Mouse (Mus musculus) CH12.LX (cell line): ENCODE results near the gene Slc44a4. TPM values are rescaled to one million over a fixed set of nuclear protein-coding genes. Genes with fewer than 3 reads are reported as not detected.

ENCODE experiments used
- DNase-seq: peaks from one replicate; pipeline ENCODE4 v3.0.0-alpha.2; 2013; ENCODE audit errors: extremely low read depth
- H3K27ac ChIP-seq: 2 replicates; pipeline ENCODE4 v1.5.1; 2012; ENCODE audit warnings: low read depth, mild to moderate bottlenecking, control low read depth, moderate library complexity; ENCODE audit not compliant: insufficient read depth
- H3K27me3 ChIP-seq: replicated peaks from 2 replicates; pipeline ENCODE3; 2012; ENCODE audit warnings: inconsistent platforms
- H3K36me3 ChIP-seq, 2 experiments: replicated peaks in 1 of 2; 2 replicates each; pipeline versions ENCODE3 to v1.6.1; 2012; ENCODE audit warnings: inconsistent platforms in 1 of 2, low read length in 1 of 2, mild to moderate bottlenecking in 1 of 2, mixed read lengths in 1 of 2, moderate library complexity in 1 of 2; ENCODE audit not compliant: control insufficient read depth in 1 of 2, insufficient read depth in 1 of 2
- H3K4me1 ChIP-seq, 2 experiments: 2 replicates each; pipeline ENCODE4 v1.6.1; 2012; ENCODE audit warnings: inconsistent platforms in 1 of 2, moderate library complexity in 1 of 2; ENCODE audit not compliant: insufficient read depth in 2 of 2, control insufficient read depth in 1 of 2
- H3K4me2 ChIP-seq: 2 replicates; pipeline ENCODE4 v1.6.1; 2012; ENCODE audit warnings: low read depth, mild to moderate bottlenecking, control low read depth; ENCODE audit not compliant: poor library complexity, insufficient read depth, severe bottlenecking
- H3K4me3 ChIP-seq, 3 experiments: fragments of 150-350 bp in 1 of 3; sonication (generic) in 1 of 3; replicated peaks in 1 of 3; 2 replicates each; pipeline versions ENCODE3 to v1.5.1; 2011 to 2012; ENCODE audit warnings: low read depth in 2 of 3, low read length in 2 of 3, mild to moderate bottlenecking in 2 of 3, moderate library complexity in 2 of 3, control low read depth in 1 of 3, improper control_type of control experiment in 1 of 3, inconsistent platforms in 1 of 3, mixed read lengths in 1 of 3; ENCODE audit not compliant: poor library complexity in 1 of 3
- H3K79me2 ChIP-seq: replicated peaks from 2 replicates; pipeline ENCODE4 v1.6.1; 2012; ENCODE audit warnings: mild to moderate bottlenecking, moderate library complexity; ENCODE audit not compliant: control insufficient read depth, poor library complexity, insufficient read depth, severe bottlenecking; ENCODE audit errors: extremely low read depth
- H3K9ac ChIP-seq: 2 replicates; pipeline ENCODE4 v1.6.1; 2012; ENCODE audit warnings: low read depth, mild to moderate bottlenecking, control low read depth, moderate library complexity; ENCODE audit not compliant: insufficient read depth
- H3K9me3 ChIP-seq: replicated peaks from 2 replicates; pipeline ENCODE3; 2012; ENCODE audit warnings: low read length, inconsistent platforms, mixed read lengths
- BHLHE40 ChIP-seq: IDR thresholded peaks from 2 replicates; pipeline ENCODE4 v1.6.1; 2011; ENCODE audit warnings: mild to moderate bottlenecking, low read depth, low read length, improper control_type of control experiment
- CHD1 ChIP-seq: IDR thresholded peaks from 2 replicates; pipeline ENCODE4 v1.6.1; 2012; ENCODE audit warnings: low read depth, low read length, improper control_type of control experiment, inconsistent platforms
- CHD2 ChIP-seq: IDR thresholded peaks from 2 replicates; pipeline ENCODE4 v1.6.1; 2011; ENCODE audit warnings: low read length, improper control_type of control experiment
- CTCF ChIP-seq, 2 experiments: IDR thresholded peaks in 1 of 2; conservative IDR thresholded peaks in 1 of 2; 2 replicates each; pipeline ENCODE4 v1.5.1; 2011 to 2012; ENCODE audit warnings: low read depth in 2 of 2, low read length in 2 of 2, improper control_type of control experiment in 1 of 2, inconsistent platforms in 1 of 2, mild to moderate bottlenecking in 1 of 2, moderate library complexity in 1 of 2
- E2F4 ChIP-seq: IDR thresholded peaks from 2 replicates; pipeline ENCODE4 v1.6.1; 2011; ENCODE audit warnings: low read depth, low read length, improper control_type of control experiment; ENCODE audit not compliant: insufficient replicate concordance
- ELF1 ChIP-seq: IDR thresholded peaks from 2 replicates; pipeline ENCODE4 v1.6.1; 2014; ENCODE audit warnings: low read depth, mild to moderate bottlenecking, inconsistent platforms, low read length, improper control_type of control experiment
- ETS1 ChIP-seq: conservative IDR thresholded peaks from 2 replicates; pipeline ENCODE4 v1.6.1; 2012; ENCODE audit warnings: low read depth, mild to moderate bottlenecking, inconsistent platforms, low read length, improper control_type of control experiment, moderate library complexity
- IRF4 ChIP-seq: IDR thresholded peaks from 2 replicates; pipeline ENCODE4 v1.6.1; 2014; ENCODE audit warnings: low read depth, mild to moderate bottlenecking, inconsistent platforms, low read length, improper control_type of control experiment
- JUND ChIP-seq: conservative IDR thresholded peaks from 2 replicates; pipeline ENCODE4 v1.6.1; 2011; ENCODE audit warnings: low read depth, low read length, improper control_type of control experiment
- KAT2A ChIP-seq: IDR thresholded peaks from 2 replicates; pipeline ENCODE4 v1.6.1; 2012; ENCODE audit warnings: low read length, improper control_type of control experiment, inconsistent platforms; ENCODE audit not compliant: insufficient replicate concordance
- MAX ChIP-seq: IDR thresholded peaks from 2 replicates; pipeline ENCODE4 v1.6.1; 2011; ENCODE audit warnings: low read length, improper control_type of control experiment
- MYC ChIP-seq: IDR thresholded peaks from 2 replicates; pipeline ENCODE4 v1.6.1; 2011; ENCODE audit warnings: low read depth, mild to moderate bottlenecking, improper control_type of control experiment, low read length
- NRF1 ChIP-seq: IDR thresholded peaks from 2 replicates; pipeline ENCODE4 v1.6.1; 2014; ENCODE audit warnings: low read depth, mild to moderate bottlenecking, inconsistent platforms, low read length, improper control_type of control experiment, moderate library complexity
- PAX5 ChIP-seq: IDR thresholded peaks from 2 replicates; pipeline ENCODE4 v1.6.1; 2012; ENCODE audit warnings: low read length, inconsistent platforms, mixed read lengths
- RAD21 ChIP-seq: IDR thresholded peaks from 2 replicates; pipeline ENCODE4 v1.6.1; 2011; ENCODE audit warnings: low read depth, mild to moderate bottlenecking, low read length, improper control_type of control experiment, moderate library complexity
- RCOR1 ChIP-seq: conservative IDR thresholded peaks from 2 replicates; pipeline ENCODE4 v1.6.1; 2012; ENCODE audit warnings: low read depth, mild to moderate bottlenecking, inconsistent platforms, low read length, improper control_type of control experiment
- SIN3A ChIP-seq: IDR thresholded peaks from 2 replicates; pipeline ENCODE4 v1.6.1; 2012; ENCODE audit warnings: low read length, improper control_type of control experiment, inconsistent platforms
- TCF12 ChIP-seq: IDR thresholded peaks from 2 replicates; pipeline ENCODE4 v1.6.1; 2014; ENCODE audit warnings: low read depth, mild to moderate bottlenecking, inconsistent platforms, low read length, improper control_type of control experiment
- UBTF ChIP-seq: IDR thresholded peaks from 2 replicates; pipeline ENCODE4 v1.6.1; 2012; ENCODE audit warnings: low read depth, mild to moderate bottlenecking, inconsistent platforms, low read length, improper control_type of control experiment, moderate library complexity
- USF1 ChIP-seq: IDR thresholded peaks from 2 replicates; pipeline ENCODE4 v1.6.1; 2014; ENCODE audit warnings: low read depth, mild to moderate bottlenecking, inconsistent platforms, low read length, improper control_type of control experiment
- dilution Hi-C: fragments of 300-500 bp; cut with MboI; formaldehyde crosslinking; loops from 2 replicates; pipeline ENCODE4 v1.14.3; 2020; ENCODE audit warnings: low sequenced_read_pairs; ENCODE audit not compliant: extremely low pct_unique_long_range_greater_than_20kb, extremely low pct_ligation_motif_present
- in situ Hi-C: fragments of 300-500 bp; cut with MboI; formaldehyde crosslinking; loops from 3 replicates; pipeline ENCODE4 v1.14.3; 2019; ENCODE audit warnings: low sequenced_read_pairs, low pct_ligation_motif_present, low pct_unique_long_range_greater_than_20kb, mixed read lengths
- polyA plus RNA-seq: library from polyadenylated mRNA; unstranded; fragments of >175 nt; gene quantifications from 2 replicates; pipeline ENCODE4 v1.2.1, GENCODE M21; 2012; ENCODE audit warnings: low read depth; ENCODE audit not compliant: insufficient read length
- total RNA-seq, 2 experiments: library from RNA; depleted of rRNA; stranded (reverse); fragments of 300-350 nt in 1 of 2; fragments of >200 nt in 1 of 2; gene quantifications; 2 replicates each; pipeline ENCODE4 v1.2.3; 2012 to 2014

The Slc44a4 gene
- total and polyA plus RNA-seq, 3 experiments = 0.55 to 1.4 (median 0.62) TPM

DNA sequence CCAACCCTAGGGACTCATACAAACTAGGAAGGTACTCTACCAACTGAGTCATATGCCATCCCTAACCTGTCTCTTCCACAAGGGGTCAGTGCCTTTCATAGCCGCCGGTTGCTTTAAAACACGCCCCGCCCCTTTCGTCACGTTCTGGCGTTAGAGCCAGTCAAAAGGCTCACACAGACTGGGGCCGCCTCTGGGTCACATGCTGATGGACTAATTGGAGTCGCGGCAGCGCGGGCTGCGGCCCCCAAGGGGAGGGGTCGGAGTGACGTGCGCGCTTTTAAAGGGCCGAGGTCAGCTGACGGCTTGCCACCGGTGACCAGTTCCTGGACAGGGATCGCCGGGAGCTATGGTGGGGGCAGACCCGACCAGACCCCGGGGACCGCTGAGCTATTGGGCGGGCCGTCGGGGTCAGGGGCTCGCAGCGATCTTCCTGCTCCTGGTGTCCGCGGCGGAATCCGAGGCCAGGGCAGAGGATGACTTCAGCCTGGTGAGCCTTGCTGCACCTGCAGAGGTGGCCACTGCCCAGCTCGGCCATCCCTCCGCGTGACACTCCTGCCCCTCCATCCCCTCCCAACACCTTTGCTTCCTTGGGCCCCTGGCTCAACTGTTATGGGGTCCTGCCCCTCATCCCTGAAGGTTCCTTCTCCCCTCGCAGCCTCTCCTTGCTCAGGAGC lies 16.9 kb downstream of the Slc44a4 start, which contains the start of gene Neu1 (continued):
- TF ChIP-seq CHD2 (no peak), KAT2A (no peak), ELF1 (peak; percentile 63), ETS1 (0 out of 2 replicates have a peak, but pooled peaks have one; percentile 40), IRF4 (no peak; the same call in 1 of the 2 replicates), TCF12 (peak; percentile 60; the same call in 1 of the 2 replicates), CTCF (conservative IDR thresholded peaks at IDR 0.05 in 1 of 2, IDR thresholded peaks at IDR 0.05 in 1 of 2; ENCODE audit: low read depth in 2 of 2, low read length in 2 of 2) (peak in 1 of 2 experiments; percentile 77; a peak in 3 of 4 replicates), CHD1 (no peak)

DNA sequence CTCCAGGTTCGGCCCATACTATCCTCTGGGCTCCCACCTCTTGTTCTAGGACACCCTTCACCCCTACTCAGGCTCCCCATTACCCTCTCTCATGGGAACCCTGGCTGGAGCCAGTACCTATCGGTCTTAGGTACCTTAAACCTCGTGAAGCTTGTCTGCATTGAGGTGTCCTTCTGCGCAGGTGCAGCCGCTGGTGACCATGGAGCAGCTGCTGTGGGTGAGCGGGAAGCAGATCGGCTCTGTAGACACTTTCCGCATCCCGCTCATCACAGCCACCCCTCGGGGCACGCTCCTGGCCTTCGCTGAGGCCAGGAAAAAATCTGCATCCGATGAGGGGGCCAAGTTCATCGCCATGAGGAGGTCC lies 17.5 kb downstream of the Slc44a4 start:
- DNase-seq = peak; percentile 54
- Histone ChIP-seq H3K36me3 (peaks cover 16 to 45% of the 10 kb centered on the region in 2 experiments), H3K4me3 (peak overlapping the region; percentile 77 to 82 (median 79)), H3K79me2 (no peaks in the 10 kb centered on the region), H3K9ac (peak overlapping the region; percentile 28), H3K4me2 (peak overlapping the region; percentile 87), H3K9me3 (no peaks in the 10 kb centered on the region), H3K27ac (peak overlapping the region; percentile 6; the same call in 1 of the 2 replicates), H3K27me3 (no peaks in the 10 kb centered on the region), H3K4me1 (peaks cover 11 to 39% of the 10 kb centered on the region in 2 experiments)
- dilution Hi-C loops (no loop called here), in situ Hi-C loops (no loop called here)
- TF ChIP-seq SIN3A (0 out of 2 replicates have a peak, but pooled peaks have one; percentile 19), USF1 (no peak), JUND (no peak), MYC (0 out of 2 replicates have a peak, but pooled peaks have one; percentile 12), E2F4 (no peak), UBTF (0 out of 2 replicates have a peak, but pooled peaks have one; percentile 16), ETS1 (no peak), BHLHE40 (peak; percentile 13; the same call in 1 of the 2 replicates), RAD21 (no peak), NRF1 (peak; percentile 83), ELF1 (no peak), PAX5 (no peak), MAX (no peak), RCOR1 (no peak)
- TF ChIP-seq, all 38 proteins: peak for 5
